Mouse (Mus musculus): ENCODE results near the gene Dnajb13. TPM values are rescaled to one million over a fixed set of nuclear protein-coding genes. Genes with fewer than 3 reads are reported as not detected.

Gene Dnajb13
- total RNA-seq, 2 experiments from 2014 or later: 0.39 to 0.51 TPM

GRCm38 (mm10) chr7:100458153-100458552 is 56.6 kb downstream of the Dnajb13 start:
- H3K4me3 ChIP-seq: no peak overlapping the region
- no peak overlapping the region for H3K27ac ChIP-seq
- no peak for TF ChIP-seq CTCF (conservative IDR thresholded peaks at IDR 0.05)
- no peak for DNase-seq (ENCODE audit: low spot score in 2 of 2)

Other genes starting within 250 kb of the Dnajb13 start
- gene P4ha3, start 229.4 kb downstream of the Dnajb13 start, total RNA-seq (2021): 1 to 10 TPM; 6.4 to 8.3 TPM
- 10 to 100 TPM; 22.7 to 22.8 TPM for gene C2cd3, start 142.7 kb downstream of the Dnajb13 start, total RNA-seq (2021)
- 100 to 1,000 TPM; 147 to 154 TPM for gene Ppme1, start 142.7 kb downstream of the Dnajb13 start, total RNA-seq (2021)
- gene Ucp3, start 42.0 kb downstream of the Dnajb13 start, total RNA-seq (2021): 1 to 10 TPM; 3.0 to 3.6 TPM
- gene Ucp2, start 21.6 kb downstream of the Dnajb13 start, total RNA-seq (2021): 10 to 100 TPM; 69.0 to 72.4 TPM
- gene Coa4, start 22.1 kb upstream of the Dnajb13 start, total RNA-seq (2021): 1 to 10 TPM; 7.8 to 9.4 TPM
- 100 to 1,000 TPM; 349 to 374 TPM for gene Rab6a, start 92.5 kb upstream of the Dnajb13 start, total RNA-seq (2021)
- gene Mrpl48, start 93.3 kb upstream of the Dnajb13 start, total RNA-seq (2021): 10 to 100 TPM; 64.8 to 67.1 TPM
- 100 to 1,000 TPM; 199 to 203 TPM for gene Plekhb1, start 147.5 kb upstream of the Dnajb13 start, total RNA-seq (2021)
- 100 to 1,000 TPM; 220 to 229 TPM for gene Fam168a, start 191.7 kb upstream of the Dnajb13 start, total RNA-seq (2021)